14 mouse cellular contexts compared by ENCODE assay signal in the genomic region with DNA sequence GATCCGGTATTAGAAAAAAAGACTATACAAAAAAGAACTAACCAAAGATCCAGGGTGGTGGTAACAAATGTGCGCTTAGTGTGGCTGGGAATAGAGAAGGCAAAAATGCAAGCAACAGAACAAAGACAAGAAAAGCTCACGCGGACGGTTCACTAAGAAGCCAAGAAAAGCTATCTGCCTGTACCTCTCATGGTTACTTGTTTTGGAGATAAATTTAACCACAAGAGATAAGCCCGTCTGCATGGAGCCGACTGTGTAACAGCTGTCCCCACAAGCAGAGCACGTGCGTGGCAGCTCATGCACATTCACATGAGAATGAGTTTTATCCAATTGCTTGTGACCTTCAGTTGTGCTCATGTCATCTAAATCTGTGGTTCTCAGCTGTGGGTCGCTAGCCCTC. TPM values are rescaled to one million over a fixed set of nuclear protein-coding genes. Genes with fewer than 3 reads are reported as not detected.
DNase-seq lines count a peak whose midpoint lies in the region; ATAC-seq and TF ChIP-seq lines count a peak whose summit lies in the region.
"Had no signal": no experiment of that assay in that cellular context is flagged by ENCODE, and none has a peak within 500 bp of the region (broad histone marks: within the 10 kb centered on the region; RNA-seq: fewer than 3 reads in every experiment).

No protein-coding gene starts in this region.

- no peak overlapping the region for H3K9ac ChIP-seq in lung, embryonic 14.5 days
- H3K9ac ChIP-seq in stomach, postnatal 0 days (ENCODE audit: low read length), result no peak overlapping the region
- H3K9ac ChIP-seq: hindbrain, embryonic 15.5 days; limb, embryonic 12.5 days had no signal

- H3K27ac ChIP-seq in lung, embryonic 14.5 days (ENCODE audit: low read depth), result no peak overlapping the region
- H3K27ac ChIP-seq in stomach, postnatal 0 days (replicated peaks), result no peak overlapping the region
- H3K27ac ChIP-seq: forebrain, embryonic 10.5 days; hindbrain, embryonic 15.5 days; limb, embryonic 12.5 days had no signal

- H3K4me2 ChIP-seq in lung, embryonic 14.5 days, result no peak overlapping the region
- H3K4me2 ChIP-seq in stomach, postnatal 0 days (replicated peaks; ENCODE audit: low read depth), result no peak overlapping the region
- H3K4me2 ChIP-seq: hindbrain, embryonic 15.5 days; limb, embryonic 12.5 days had no signal

- no peaks in the 10 kb centered on the region for H3K9me3 ChIP-seq in lung, embryonic 14.5 days (ENCODE audit: low read depth, low read length)
- H3K9me3 ChIP-seq in erythroblast, embryonic 14.5 days (ENCODE audit: control insufficient read depth, low read length), result peaks cover 3% of the 10 kb centered on the region
- H3K9me3 ChIP-seq in stomach, postnatal 0 days (ENCODE audit: control insufficient read depth, low read length), result no peaks in the 10 kb centered on the region
- H3K9me3 ChIP-seq: forebrain, embryonic 10.5 days; hindbrain, embryonic 15.5 days; limb, embryonic 12.5 days had no signal

- peak; percentile 52; the same call in 1 of the 2 replicates for ATAC-seq in lung, embryonic 14.5 days (ENCODE audit: insufficient read depth)
- ATAC-seq in stomach, postnatal 0 days (ENCODE audit: low FRiP score, low TSS enrichment), result 0 out of 2 replicates have a peak, but pooled peaks have one; percentile 42

- TF ChIP-seq EP300 in stomach, postnatal 0 days (optimal IDR thresholded peaks at IDR 0.05), result no peak

- no peaks in the 10 kb centered on the region for H3K4me1 ChIP-seq in lung, embryonic 14.5 days (ENCODE audit: insufficient read depth)
- H3K4me1 ChIP-seq in erythroblast, embryonic 14.5 days (ENCODE audit: control insufficient read depth), result peaks cover 39% of the 10 kb centered on the region
- H3K4me1 ChIP-seq in stomach, postnatal 0 days (replicated peaks; ENCODE audit: control insufficient read depth, insufficient read depth), result no peaks in the 10 kb centered on the region
- H3K4me1 ChIP-seq: forebrain, embryonic 10.5 days; hindbrain, embryonic 15.5 days; limb, embryonic 12.5 days had no signal

- TF ChIP-seq CTCF in lung, embryonic 14.5 days (IDR thresholded peaks at IDR 0.05; ENCODE audit: low read depth), result no peak
- TF ChIP-seq CTCF in stomach, postnatal 0 days (IDR thresholded peaks at IDR 0.05; ENCODE audit: low read depth), result no peak

- peak; percentile 8 for DNase-seq in lung, embryonic 14.5 days
- no peak for DNase-seq in lung, adult 18-20 months
- DNase-seq in heart, postnatal 4 days, result peak; percentile 9
- no peak for DNase-seq in stomach, postnatal 0 days (ENCODE audit: low spot score)
- DNase-seq in right cerebral cortex, postnatal 36 days (ENCODE audit: low spot score in 2 of 2), result no peak
- DNase-seq in spleen, postnatal 14 days (ENCODE audit: low spot score in 2 of 2), result no peak
- DNase-seq in lung, postnatal 4 days, result no peak
- DNase-seq: adrenal gland, postnatal 25 days; cerebellum, postnatal 36 days; midbrain, embryonic 14.5 days had no signal

- no peaks in the 10 kb centered on the region for H3K27me3 ChIP-seq in lung, embryonic 14.5 days (ENCODE audit: insufficient read depth, low read length)
- H3K27me3 ChIP-seq in erythroblast, embryonic 14.5 days (ENCODE audit: control insufficient read depth), result no peaks in the 10 kb centered on the region
- no peaks in the 10 kb centered on the region for H3K27me3 ChIP-seq in stomach, postnatal 0 days (ENCODE audit: control insufficient read depth, insufficient read depth, low read length)
- H3K27me3 ChIP-seq: hindbrain, embryonic 15.5 days; limb, embryonic 12.5 days had no signal

- no peak overlapping the region for H3K4me3 ChIP-seq in lung, embryonic 14.5 days (ENCODE audit: low read depth, low read length)
- peak overlapping the region; percentile 35 for H3K4me3 ChIP-seq in erythroblast, embryonic 14.5 days (replicated peaks)
- H3K4me3 ChIP-seq in stomach, postnatal 0 days (ENCODE audit: low read depth, low read length), result no peak overlapping the region
- H3K4me3 ChIP-seq: forebrain, embryonic 10.5 days; hindbrain, embryonic 15.5 days; limb, embryonic 12.5 days had no signal

- WGBS in lung, embryonic 14.5 days, result 57% methylated on average over 10 of the region's 10 CpGs
- 55% methylated on average over 10 of the region's 10 CpGs for WGBS in stomach, postnatal 0 days

- H3K36me3 ChIP-seq in lung, embryonic 14.5 days (ENCODE audit: insufficient read depth), result peaks cover 4% of the 10 kb centered on the region; the same call in 1 of the 2 replicates
- H3K36me3 ChIP-seq in erythroblast, embryonic 14.5 days (ENCODE audit: control insufficient read depth), result peaks cover 50% of the 10 kb centered on the region
- no peaks in the 10 kb centered on the region for H3K36me3 ChIP-seq in stomach, postnatal 0 days (ENCODE audit: control insufficient read depth, insufficient read depth, low read length)
- H3K36me3 ChIP-seq: hindbrain, embryonic 15.5 days had no signal

RNA-seq across cellular contexts. Expression of gene Polr3g, which starts 20.3 kb away (rescaled TPM):
- polyA plus RNA-seq in lung, embryonic 14.5 days (2014; fragmentation: Nextera tagmentation; extraction: Ambion mirVana), result 13.6 and 15.1 TPM in 2 replicates
- polyA plus RNA-seq in erythroblast, embryonic 14.5 days (2012), result 0.05 and 0.09 TPM in 2 replicates
- total RNA-seq in heart, postnatal 4 days (2021), result 1 to 10 TPM; 3.4 to 4.4 TPM
- polyA plus RNA-seq in stomach, postnatal 0 days (2015; fragmentation: Nextera tagmentation; extraction: Ambion mirVana), result 34.0 and 39.6 TPM in 2 replicates

RNA-seq across cellular contexts. Expression of gene Mblac2, which starts 20.7 kb away (rescaled TPM):
- polyA plus RNA-seq in lung, embryonic 14.5 days (2014; fragmentation: Nextera tagmentation; extraction: Ambion mirVana), result 5.3 and 5.7 TPM in 2 replicates
- 0.01 TPM in 1 of 2 replicates, not detected in the other for polyA plus RNA-seq in erythroblast, embryonic 14.5 days (2012)
- total RNA-seq in heart, postnatal 4 days (2021), result 1 to 10 TPM; 2.4 to 3.0 TPM
- polyA plus RNA-seq in stomach, postnatal 0 days (2015; fragmentation: Nextera tagmentation; extraction: Ambion mirVana), result 11.1 and 11.7 TPM in 2 replicates

RNA-seq across cellular contexts. Expression of gene Lysmd3, which starts 33.0 kb away (rescaled TPM):
- 29.4 and 32.0 TPM in 2 replicates for polyA plus RNA-seq in lung, embryonic 14.5 days (2014; fragmentation: Nextera tagmentation; extraction: Ambion mirVana)
- polyA plus RNA-seq in erythroblast, embryonic 14.5 days (2012), result 0.17 and 0.46 TPM in 2 replicates
- 10 to 100 TPM; 15.9 to 20.3 TPM for total RNA-seq in heart, postnatal 4 days (2021)
- 14.2 and 16.2 TPM in 2 replicates for polyA plus RNA-seq in stomach, postnatal 0 days (2015; fragmentation: Nextera tagmentation; extraction: Ambion mirVana)

RNA-seq across cellular contexts. Expression of gene Adgrv1, which starts 57.5 kb away (rescaled TPM):
- polyA plus RNA-seq in lung, embryonic 14.5 days (2014; fragmentation: Nextera tagmentation; extraction: Ambion mirVana), result 2.2 and 2.5 TPM in 2 replicates
- under 0.01 TPM in 1 of 2 replicates, not detected in the other for polyA plus RNA-seq in erythroblast, embryonic 14.5 days (2012)
- 1 to 10 TPM; 1.5 to 2.0 TPM for total RNA-seq in heart, postnatal 4 days (2021)
- 1.3 and 1.4 TPM in 2 replicates for polyA plus RNA-seq in stomach, postnatal 0 days (2015; fragmentation: Nextera tagmentation; extraction: Ambion mirVana)

Comparison
In these comparisons a context has a peak if more than half of its experiments do, and no peak if none do; other contexts are left out.
1. DNase-seq: peak in lung, embryonic 14.5 days (single experiment) and heart, postnatal 4 days (single experiment); none in lung, adult 18-20 months (0 of 2), stomach, postnatal 0 days (single experiment), right cerebral cortex, postnatal 36 days (0 of 2), spleen, postnatal 14 days (0 of 2) and lung, postnatal 4 days (0 of 2).
2. RNA of gene Polr3g, which starts 20.3 kb away (polyA plus RNA-seq): 34.0 to 39.6 TPM in stomach, postnatal 0 days and 13.6 to 15.1 TPM in lung, embryonic 14.5 days; 0.05 to 0.09 TPM in erythroblast, embryonic 14.5 days; every median in the first group is over 10 times any median in the second.
3. RNA of gene Lysmd3, which starts 33.0 kb away (polyA plus RNA-seq): 29.4 to 32.0 TPM in lung, embryonic 14.5 days and 14.2 to 16.2 TPM in stomach, postnatal 0 days; 0.17 to 0.46 TPM in erythroblast, embryonic 14.5 days; every median in the first group is over 10 times any median in the second.